In the genomic region with DNA sequence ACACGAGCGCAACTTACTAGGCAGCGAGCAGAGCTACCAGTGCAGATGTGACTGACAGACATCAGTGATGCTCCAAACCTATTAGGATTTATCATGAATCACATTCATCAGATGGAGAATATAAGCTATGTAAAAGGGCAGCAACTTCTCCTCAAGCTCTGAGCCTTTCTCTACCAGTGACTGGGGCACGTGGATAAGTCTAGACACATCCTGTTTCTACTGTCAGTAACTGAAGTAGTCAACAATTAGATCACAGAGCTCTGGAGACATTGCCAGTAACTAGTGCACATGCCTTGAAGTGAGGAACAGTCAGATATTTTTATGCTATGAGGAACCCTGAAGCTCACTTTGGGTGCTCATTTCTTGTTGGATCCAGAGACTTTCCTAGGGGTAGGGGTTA, we compare ENCODE assay signal across 23 mouse cellular contexts. TPM values are rescaled to one million over a fixed set of nuclear protein-coding genes. Genes with fewer than 3 reads are reported as not detected.
A peak's percentile ranks its signal among the peaks of the same experiment; 100 is the strongest.
DNase-seq lines count a peak whose midpoint lies in the region; TF ChIP-seq lines count a peak whose summit lies in the region.
"Had no signal": no experiment of that assay in that cellular context is flagged by ENCODE, and none has a peak within 500 bp of the region (broad histone marks: within the 10 kb centered on the region; RNA-seq: fewer than 3 reads in every experiment).

No protein-coding gene starts in this region.

- no peaks in the 10 kb centered on the region for H3K79me2 ChIP-seq in MEL (ENCODE audit: control insufficient read depth, insufficient read depth, low read length, poor library complexity)

- no peak for TF ChIP-seq CTCF in MEL (IDR thresholded peaks at IDR 0.05 in 2 of 3, conservative IDR thresholded peaks at IDR 0.05 in 1 of 3; ENCODE audit: control insufficient read depth in 1 of 3, insufficient read depth in 1 of 3, low read depth in 2 of 3, low read length in 3 of 3, poor library complexity in 1 of 3, severe bottlenecking in 1 of 3)

- peaks cover 62 to 72% of the 10 kb centered on the region in 2 experiments for H3K4me1 ChIP-seq in MEL (ENCODE audit: control insufficient read depth in 1 of 2, insufficient read depth in 2 of 2, low read length in 2 of 2)

- peak; percentile 64 for DNase-seq in MEL (ENCODE audit: low read depth, low spot score)
- no peak for DNase-seq in frontal cortex, adult 2 months (ENCODE audit: extremely low spot score in 1 of 2, low spot score in 1 of 2)
- DNase-seq: adrenal gland, adult 2 months; adrenal gland, adult 8-10 months; adrenal gland, postnatal 10 days; adrenal gland, postnatal 14 days; adrenal gland, postnatal 25 days; adrenal gland, postnatal 36 days; B cell, adult 2 months; cerebellum, adult 11 months; cerebellum, adult 11-12 months; cerebellum, adult 18-20 months; cerebellum, adult 2 months; cerebellum, adult 8-10 months had no signal

- TF ChIP-seq POLR2A in MEL (IDR thresholded peaks at IDR 0.05; ENCODE audit: control insufficient read depth in 1 of 2, insufficient read depth in 1 of 2, low read depth in 1 of 2, low read length in 2 of 2, poor library complexity in 1 of 2) = no peak

- peaks cover 0 to 78% of the 10 kb centered on the region in 2 experiments; a peak in 2 of 4 replicates for H3K36me3 ChIP-seq in MEL (ENCODE audit: control insufficient read depth in 1 of 2, insufficient read depth in 2 of 2, low read length in 2 of 2)
- H3K36me3 ChIP-seq: G1E had no signal

- no peak for TF ChIP-seq RAD21 in MEL (IDR thresholded peaks at IDR 0.05; ENCODE audit: low read depth, low read length)

- H3K27ac ChIP-seq in MEL (ENCODE audit: control insufficient read depth, low read depth, low read length) = peak overlapping the region; percentile 50

- no peak overlapping the region for H3K9ac ChIP-seq in MEL (ENCODE audit: control insufficient read depth, low read depth, low read length, poor library complexity, severe bottlenecking)

- TF ChIP-seq EP300 in MEL (IDR thresholded peaks at IDR 0.05; ENCODE audit: low read depth in 1 of 2, low read length in 2 of 2) = peak; percentile 34 to 61; a peak in 3 of 4 replicates

- no peak overlapping the region for H3K4me3 ChIP-seq in MEL (ENCODE audit: control insufficient read depth in 1 of 2, insufficient read depth in 1 of 2, low read depth in 2 of 2, low read length in 2 of 2)

- no peaks in the 10 kb centered on the region for H3K27me3 ChIP-seq in MEL (ENCODE audit: control insufficient read depth in 1 of 2, insufficient read depth in 2 of 2, low read length in 2 of 2)
- H3K27me3 ChIP-seq: CH12.LX, Patski had no signal

- no peaks in the 10 kb centered on the region for H3K9me3 ChIP-seq in MEL (replicated peaks; ENCODE audit: insufficient read depth, low read length)
- H3K9me3 ChIP-seq: G1E had no signal

TF ChIP-seq in MEL, 35 proteins besides CTCF, POLR2A, EP300 and RAD21:
- TF ChIP-seq ETS1 (IDR thresholded peaks at IDR 0.05; ENCODE audit: low read depth, low read length) (peak; percentile 45; the same call in 1 of the 2 replicates), SMC3 (IDR thresholded peaks at IDR 0.05; ENCODE audit: low read depth, low read length) (no peak), NRF1 (IDR thresholded peaks at IDR 0.05; ENCODE audit: insufficient read depth, low read depth, low read length, poor library complexity, severe bottlenecking) (no peak), TAL1 (IDR thresholded peaks at IDR 0.05; ENCODE audit: low read length) (no peak), JUND (IDR thresholded peaks at IDR 0.05; ENCODE audit: low read depth, low read length) (no peak), RCOR1 (IDR thresholded peaks at IDR 0.05; ENCODE audit: low read depth, low read length) (no peak), E2F4 (IDR thresholded peaks at IDR 0.05; ENCODE audit: borderline replicate concordance, low read depth, low read length) (no peak), ZKSCAN1 (IDR thresholded peaks at IDR 0.05; ENCODE audit: low read depth, low read length) (no peak), MEF2A (IDR thresholded peaks at IDR 0.05; ENCODE audit: extremely low read depth, insufficient replicate concordance, low read depth, low read length, poor library complexity, severe bottlenecking) (no peak), USF2 (IDR thresholded peaks at IDR 0.05; ENCODE audit: borderline replicate concordance in 1 of 2, insufficient read depth in 1 of 2, low read depth in 1 of 2, low read length in 2 of 2) (no peak), USF1 (IDR thresholded peaks at IDR 0.05; ENCODE audit: low read depth, low read length) (peak; percentile 64; the same call in 1 of the 2 replicates), ELF1 (IDR thresholded peaks at IDR 0.05; ENCODE audit: low read depth, low read length) (no peak), MAZ (IDR thresholded peaks at IDR 0.05; ENCODE audit: low read depth, low read length) (no peak), TCF12 (IDR thresholded peaks at IDR 0.05; ENCODE audit: low read depth, low read length) (peak; percentile 20; the same call in 1 of the 2 replicates), MAFK (IDR thresholded peaks at IDR 0.05; ENCODE audit: borderline replicate concordance, low read depth, low read length) (no peak), CHD1 (IDR thresholded peaks at IDR 0.05; ENCODE audit: low read depth, low read length) (no peak), MAX (IDR thresholded peaks at IDR 0.05; ENCODE audit: low read length) (peak; percentile 83), BHLHE40 (IDR thresholded peaks at IDR 0.05; ENCODE audit: borderline replicate concordance, low read depth, low read length) (peak; percentile 63; the same call in 1 of the 2 replicates), KAT2A (conservative IDR thresholded peaks at IDR 0.05; ENCODE audit: low read depth, low read length) (no peak), NELFE (IDR thresholded peaks at IDR 0.05; ENCODE audit: low read depth, low read length) (no peak), ZMIZ1 (IDR thresholded peaks at IDR 0.05; ENCODE audit: low read depth, low read length) (no peak), SIN3A (IDR thresholded peaks at IDR 0.05; ENCODE audit: low read length) (no peak), POLR2AphosphoS5 (IDR thresholded peaks at IDR 0.05; ENCODE audit: borderline replicate concordance, low read depth, low read length) (no peak), MXI1 (IDR thresholded peaks at IDR 0.05; ENCODE audit: low read depth, low read length) (peak; percentile 69), UBTF (IDR thresholded peaks at IDR 0.05; ENCODE audit: borderline replicate concordance, insufficient read depth, low read depth, low read length) (no peak), MYC (IDR thresholded peaks at IDR 0.05; ENCODE audit: low read depth, low read length) (0 out of 2 replicates have a peak, but pooled peaks have one; percentile 35), HCFC1 (IDR thresholded peaks at IDR 0.05; ENCODE audit: low read depth, low read length) (no peak), CHD2 (IDR thresholded peaks at IDR 0.05; ENCODE audit: low read length) (no peak), TBP (IDR thresholded peaks at IDR 0.05; ENCODE audit: low read depth, low read length) (no peak), GATA1 (IDR thresholded peaks at IDR 0.05; ENCODE audit: low read depth, low read length) (no peak), MYB (IDR thresholded peaks at IDR 0.05; ENCODE audit: low read depth, low read length) (0 out of 2 replicates have a peak, but pooled peaks have one; percentile 19), ZNF384 (IDR thresholded peaks at IDR 0.05; ENCODE audit: low read depth, low read length) (no peak)
TF ChIP-seq in MEL: peak in this region for 8.

RNA-seq across cellular contexts. Expression of gene 1810046K07Rik, which starts 11.4 kb away (rescaled TPM):
- not detected in 2 replicates for total RNA-seq in MEL (2012; rRNA removed)
- polyA plus RNA-seq in MEL (2012; ENCODE audit: insufficient read depth in 1 of 2, insufficient read length in 2 of 2, low read depth in 1 of 2, low replicate concordance in 2 of 2, missing spikeins in 1 of 2) = not detected
- not detected in 2 replicates for polyA plus RNA-seq in frontal cortex, adult 2 months (2012; rRNA removed)
- total RNA-seq: adrenal gland, adult 18-20 months; adrenal gland, adult 2 months; adrenal gland, postnatal 25 days; adrenal gland, postnatal 36 days; ES-E14; G1E had no signal
- polyA plus RNA-seq: activated CD4-positive, CD25-positive, alpha-beta regulatory T cell, adult 4 months; adrenal gland, adult 2 months; brain, embryonic 14.5 days; C2C12; CD4-positive, CD25-positive, alpha-beta regulatory T cell, adult 4 months; cerebellum, adult 2 months; G1E; Patski had no signal

RNA-seq across cellular contexts. Expression of gene Colca2, which starts 39.0 kb away (rescaled TPM):
- not detected in 2 replicates for total RNA-seq in MEL (2012; rRNA removed)
- polyA plus RNA-seq in MEL (2012; ENCODE audit: insufficient read depth in 1 of 2, insufficient read length in 2 of 2, low read depth in 1 of 2, low replicate concordance in 2 of 2, missing spikeins in 1 of 2) = not detected
- polyA plus RNA-seq in frontal cortex, adult 2 months (2012; rRNA removed) = 3.6 and 4.4 TPM in 2 replicates
- total RNA-seq: CH12.LX had no signal
- polyA plus RNA-seq: activated CD4-positive, CD25-positive, alpha-beta regulatory T cell, adult 4 months; G1E had no signal
